Mouse (Mus musculus) myocyte (in vitro differentiated cells): ENCODE measurements around the gene Mogat2. TPM values are rescaled to one million over a fixed set of nuclear protein-coding genes. Genes with fewer than 3 reads are reported as not detected.
A peak's percentile ranks its signal among the peaks of the same experiment; 100 is the strongest.

Experiments
- H3K27me3 ChIP-seq: one replicate; pipeline ENCODE4 v1.6.1; 2011; ENCODE audit not compliant: control insufficient read depth, insufficient read depth, insufficient read length
- H3K36me3 ChIP-seq: one replicate; pipeline ENCODE4 v1.6.1; 2011; ENCODE audit not compliant: control insufficient read depth, insufficient read depth
- H3K4me2 ChIP-seq: one replicate; pipeline ENCODE4 v1.6.1; 2011; ENCODE audit warnings: low read depth, control low read depth
- H3K4me3 ChIP-seq: one replicate; pipeline ENCODE4 v1.5.1; 2011; ENCODE audit warnings: mild to moderate bottlenecking, control low read depth, moderate library complexity
- H3K79me2 ChIP-seq: one replicate; pipeline ENCODE4 v1.6.1; 2011; ENCODE audit not compliant: control insufficient read depth, insufficient read depth
- H3ac ChIP-seq: one replicate; pipeline ENCODE4 v1.6.1; 2011; ENCODE audit not compliant: control insufficient read depth, insufficient read length
- CEBPB ChIP-seq: IDR thresholded peaks from 2 replicates; pipeline ENCODE4 v1.6.1; 2011; ENCODE audit warnings: mild to moderate bottlenecking, moderate library complexity; ENCODE audit not compliant: poor library complexity, insufficient read depth, severe bottlenecking
- E2F4 ChIP-seq: IDR thresholded peaks from one replicate; pipeline ENCODE4 v1.6.1; 2011; ENCODE audit warnings: mild to moderate bottlenecking, control low read depth, moderate library complexity; ENCODE audit not compliant: insufficient read depth
- MAX ChIP-seq: IDR thresholded peaks from one replicate; pipeline ENCODE4 v1.6.1; 2011; ENCODE audit warnings: low read depth, mild to moderate bottlenecking, control low read depth
- MYOD1 ChIP-seq, 3 experiments: IDR thresholded peaks; one replicate each; pipeline ENCODE4 v1.6.1; 2011; ENCODE audit warnings: control low read depth in 2 of 3, low read depth in 2 of 3, mild to moderate bottlenecking in 2 of 3, moderate library complexity in 1 of 3; ENCODE audit not compliant: insufficient read length in 2 of 3, control insufficient read depth in 1 of 3
- MYOG ChIP-seq, 3 experiments: IDR thresholded peaks; one replicate each; pipeline ENCODE4 v1.6.1; 2011; ENCODE audit warnings: control low read depth in 2 of 3, low read depth in 2 of 3, mild to moderate bottlenecking in 2 of 3; ENCODE audit not compliant: insufficient read length in 2 of 3, control insufficient read depth in 1 of 3, insufficient read depth in 1 of 3
- POLR2A ChIP-seq: IDR thresholded peaks from one replicate; pipeline ENCODE4 v1.6.1; 2011; ENCODE audit warnings: low read depth, mild to moderate bottlenecking, control low read depth, moderate library complexity; ENCODE audit not compliant: insufficient read length
- POLR2AphosphoS2 ChIP-seq: IDR thresholded peaks from one replicate; pipeline ENCODE4 v1.6.1; 2011; ENCODE audit warnings: low read depth, control low read depth; ENCODE audit not compliant: insufficient read length
- REST ChIP-seq: IDR thresholded peaks from one replicate; pipeline ENCODE4 v1.6.1; 2011; ENCODE audit warnings: mild to moderate bottlenecking, control low read depth, moderate library complexity; ENCODE audit not compliant: insufficient read depth, insufficient read length
- SRF ChIP-seq: IDR thresholded peaks from one replicate; pipeline ENCODE4 v1.6.1; 2011; ENCODE audit warnings: low read depth; ENCODE audit not compliant: control insufficient read depth, insufficient read length
- TCF12 ChIP-seq: IDR thresholded peaks from one replicate; pipeline ENCODE4 v1.6.1; 2011; ENCODE audit warnings: mild to moderate bottlenecking, control low read depth; ENCODE audit not compliant: poor library complexity, insufficient read depth, severe bottlenecking
- TCF3 ChIP-seq: IDR thresholded peaks from one replicate; pipeline ENCODE4 v1.6.1; 2011; ENCODE audit warnings: low read depth, control low read depth; ENCODE audit not compliant: insufficient read length
- USF1 ChIP-seq: IDR thresholded peaks from one replicate; pipeline ENCODE4 v1.6.1; 2011; ENCODE audit warnings: low read depth, mild to moderate bottlenecking, control low read depth, moderate library complexity
- polyA plus RNA-seq: library from polyadenylated mRNA; unstranded; fragments of >200 nt; fragmentation: generic; extraction: Trizol; gene quantifications from one replicate; pipeline ENCODE4 v1.2.1, GENCODE M21; 2012; ENCODE audit warnings: missing spikeins

Gene Mogat2
- polyA plus RNA-seq, 1 experiment = 1.9 TPM

GRCm38 (mm10) chr7:99183751-99184150 is 54.7 kb downstream of the Mogat2 start:
- Histone ChIP-seq H3K4me3 (no peak overlapping the region), H3K27me3 (no peaks in the 10 kb centered on the region), H3K36me3 (no peaks in the 10 kb centered on the region), H3ac (no peak overlapping the region), H3K79me2 (no peaks in the 10 kb centered on the region), H3K4me2 (no peak overlapping the region)
- TF ChIP-seq POLR2A (no peak), MYOD1 (IDR thresholded peaks at IDR 0.05; ENCODE audit: control insufficient read depth in 1 of 3, insufficient read length in 2 of 3, low read depth in 2 of 3) (no peak), USF1 (no peak), MYOG (IDR thresholded peaks at IDR 0.05; ENCODE audit: control insufficient read depth in 1 of 3, insufficient read depth in 1 of 3, insufficient read length in 2 of 3, low read depth in 2 of 3) (no peak), REST (no peak), POLR2AphosphoS2 (no peak), CEBPB (no peak), TCF3 (no peak), TCF12 (no peak), MAX (no peak), SRF (no peak), E2F4 (no peak)

GRCm38 (mm10) chr7:99182432-99183172 is 55.8 kb downstream of the Mogat2 start, which contains the start of gene Dgat2:
TSS of gene Dgat2 (minus strand) at chr7:99182719.
- peak within 1 kb of the TSS; percentile 89 for H3K4me2 ChIP-seq
- no peaks in the 10 kb centered on the region for H3K79me2 ChIP-seq
- TF ChIP-seq USF1 (peak; percentile 58), CEBPB (no peak), TCF12 (no peak), MAX (peak; percentile 65), E2F4 (no peak), POLR2AphosphoS2 (peak; percentile 96), POLR2A (peak; percentile 97), MYOG (IDR thresholded peaks at IDR 0.05; ENCODE audit: control insufficient read depth in 1 of 3, insufficient read depth in 1 of 3, insufficient read length in 2 of 3, low read depth in 2 of 3) (peak in 2 of 3 experiments; percentile 48 to 88), REST (peak; percentile 50), TCF3 (no peak), MYOD1 (IDR thresholded peaks at IDR 0.05; ENCODE audit: control insufficient read depth in 1 of 3, insufficient read length in 2 of 3, low read depth in 2 of 3) (peak in 2 of 3 experiments; percentile 81 to 86), SRF (no peak)
- peak within 1 kb of the TSS; percentile 42 for H3ac ChIP-seq
- no peaks in the 10 kb centered on the region for H3K36me3 ChIP-seq
- H3K4me3 ChIP-seq = peak within 1 kb of the TSS; percentile 25
- no peaks in the 10 kb centered on the region for H3K27me3 ChIP-seq

- Histone ChIP-seq H3K36me3 (no peaks in the 10 kb centered on the region), H3ac (peak overlapping the region; percentile 42), H3K79me2 (no peaks in the 10 kb centered on the region), H3K27me3 (no peaks in the 10 kb centered on the region), H3K4me2 (peak overlapping the region; percentile 89), H3K4me3 (peak overlapping the region; percentile 25)
- TF ChIP-seq POLR2AphosphoS2 (no peak), CEBPB (no peak), POLR2A (no peak), TCF12 (no peak), E2F4 (no peak), MYOD1 (IDR thresholded peaks at IDR 0.05; ENCODE audit: control insufficient read depth in 1 of 3, insufficient read length in 2 of 3, low read depth in 2 of 3) (no peak), MYOG (IDR thresholded peaks at IDR 0.05; ENCODE audit: control insufficient read depth in 1 of 3, insufficient read depth in 1 of 3, insufficient read length in 2 of 3, low read depth in 2 of 3) (no peak), MAX (no peak)
Measured at GRCm38 (mm10) chr7:99181619-99182431, 56.6 kb downstream of the Mogat2 start.

GRCm38 (mm10) chr7:99180162-99180561 is 58.3 kb downstream of the Mogat2 start:
- H3ac ChIP-seq = no peak overlapping the region
- H3K36me3 ChIP-seq = no peaks in the 10 kb centered on the region
- H3K4me3 ChIP-seq = no peak overlapping the region
- H3K4me2 ChIP-seq = no peak overlapping the region
- H3K27me3 ChIP-seq = no peaks in the 10 kb centered on the region
- TF ChIP-seq SRF (no peak), TCF12 (no peak), MYOG (IDR thresholded peaks at IDR 0.05; ENCODE audit: control insufficient read depth in 1 of 3, insufficient read depth in 1 of 3, insufficient read length in 2 of 3, low read depth in 2 of 3) (no peak), POLR2A (no peak), CEBPB (no peak), TCF3 (no peak), POLR2AphosphoS2 (no peak), REST (no peak), MAX (no peak), E2F4 (no peak), MYOD1 (IDR thresholded peaks at IDR 0.05; ENCODE audit: control insufficient read depth in 1 of 3, insufficient read length in 2 of 3, low read depth in 2 of 3) (no peak), USF1 (no peak)
- H3K79me2 ChIP-seq = no peaks in the 10 kb centered on the region
